In the genomic region with DNA sequence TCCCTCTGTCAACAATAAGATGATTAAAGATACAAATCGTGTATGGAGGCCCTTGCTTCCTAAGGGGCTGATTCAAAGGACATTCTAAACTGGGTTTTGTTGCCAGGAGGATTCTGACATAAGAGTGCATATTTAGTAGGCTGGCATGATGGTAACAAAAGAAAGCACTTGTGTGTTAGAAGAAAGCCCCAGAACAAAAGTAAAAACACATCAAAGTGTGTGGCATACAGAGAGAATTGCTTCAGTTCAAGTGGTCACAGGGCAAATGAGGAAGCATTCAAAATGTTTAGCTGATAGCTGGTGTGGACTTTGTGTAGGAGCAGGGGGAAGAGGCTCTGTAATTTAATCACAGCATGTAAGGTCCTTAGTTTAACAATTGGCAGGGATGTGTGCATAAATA, we compare ENCODE assay signal across 22 mouse cellular contexts.
DNase-seq lines count a peak whose midpoint lies in the region; ATAC-seq lines count a peak whose summit lies in the region.
"Had no signal": no experiment of that assay in that cellular context is flagged by ENCODE, and none has a peak within 500 bp of the region (broad histone marks: within the 10 kb centered on the region; RNA-seq: fewer than 3 reads in every experiment).

No protein-coding gene starts in this region.

- 8% methylated on average over 1 of the region's 1 CpGs for WGBS in forebrain, embryonic 12.5 days
- WGBS in hindbrain, embryonic 13.5 days = 12% methylated on average over 1 of the region's 1 CpGs
- 4% methylated on average over 1 of the region's 1 CpGs for WGBS in midbrain, embryonic 13.5 days
- WGBS in liver, embryonic 11.5 days = 54% methylated on average over 1 of the region's 1 CpGs

- no peaks in the 10 kb centered on the region for H3K9me3 ChIP-seq in forebrain, embryonic 12.5 days
- no peaks in the 10 kb centered on the region for H3K9me3 ChIP-seq in hindbrain, embryonic 13.5 days
- H3K9me3 ChIP-seq in midbrain, embryonic 13.5 days = no peaks in the 10 kb centered on the region
- H3K9me3 ChIP-seq in liver, embryonic 11.5 days (ENCODE audit: control insufficient read depth, low read length) = no peaks in the 10 kb centered on the region
- H3K9me3 ChIP-seq: embryonic facial prominence, embryonic 12.5 days; heart, embryonic 10.5 days; limb, embryonic 15.5 days; liver, embryonic 15.5 days; lung, embryonic 15.5 days; megakaryocyte, embryonic 14.5 days; neural tube, embryonic 12.5 days; stomach, embryonic 15.5 days had no signal

- no peak overlapping the region for H3K27ac ChIP-seq in forebrain, embryonic 12.5 days
- no peak overlapping the region for H3K27ac ChIP-seq in hindbrain, embryonic 13.5 days
- peak overlapping the region; percentile 47 for H3K27ac ChIP-seq in midbrain, embryonic 13.5 days
- H3K27ac ChIP-seq in liver, embryonic 11.5 days (ENCODE audit: low read depth, low read length) = no peak overlapping the region
- H3K27ac ChIP-seq: embryonic facial prominence, embryonic 12.5 days; heart, embryonic 10.5 days; kidney, postnatal 0 days; left cerebral cortex, adult 2 months; limb, embryonic 15.5 days; liver, embryonic 15.5 days; lung, embryonic 15.5 days; neural tube, embryonic 12.5 days; stomach, embryonic 15.5 days had no signal

- H3K9ac ChIP-seq in forebrain, embryonic 12.5 days = no peak overlapping the region
- H3K9ac ChIP-seq in hindbrain, embryonic 13.5 days = no peak overlapping the region
- H3K9ac ChIP-seq in midbrain, embryonic 13.5 days (replicated peaks) = no peak overlapping the region
- H3K9ac ChIP-seq in liver, embryonic 11.5 days (ENCODE audit: low read depth, low read length) = no peak overlapping the region
- H3K9ac ChIP-seq: embryonic facial prominence, embryonic 12.5 days; limb, embryonic 15.5 days; liver, embryonic 15.5 days; lung, embryonic 15.5 days; neural tube, embryonic 12.5 days; stomach, embryonic 15.5 days had no signal

- peak; percentile 61 for ATAC-seq in forebrain, embryonic 12.5 days (ENCODE audit: low FRiP score)
- 0 out of 2 replicates have a peak, but pooled peaks have one; percentile 38 for ATAC-seq in hindbrain, embryonic 13.5 days (ENCODE audit: low FRiP score)
- ATAC-seq in midbrain, embryonic 13.5 days = peak; percentile 79
- ATAC-seq in liver, embryonic 11.5 days (replicated peaks; ENCODE audit: low FRiP score) = no peak
- no peak for ATAC-seq in activated CD4-positive, CD25-positive, alpha-beta regulatory T cell, adult 4 months

- H3K4me3 ChIP-seq in forebrain, embryonic 12.5 days (replicated peaks) = no peak overlapping the region
- no peak overlapping the region for H3K4me3 ChIP-seq in hindbrain, embryonic 13.5 days
- no peak overlapping the region for H3K4me3 ChIP-seq in midbrain, embryonic 13.5 days (replicated peaks)
- no peak overlapping the region for H3K4me3 ChIP-seq in liver, embryonic 11.5 days (ENCODE audit: low read depth, low read length)
- H3K4me3 ChIP-seq: embryonic facial prominence, embryonic 12.5 days; heart, embryonic 10.5 days; left cerebral cortex, adult 2 months; limb, embryonic 15.5 days; liver, embryonic 15.5 days; lung, embryonic 15.5 days; megakaryocyte, embryonic 14.5 days; neural tube, embryonic 12.5 days; stomach, embryonic 15.5 days had no signal

- DNase-seq in embryo, embryonic 10.5 days (ENCODE audit: low spot score) = peak; percentile 42
- no peak for DNase-seq in embryo, embryonic 9.5 days (ENCODE audit: extremely low spot score)
- DNase-seq in liver, embryonic 11.5 days (ENCODE audit: low spot score) = no peak
- no peak for DNase-seq in cerebellum, adult 9-10 months
- DNase-seq: kidney, adult 2 months; lung, postnatal 36 days; right cerebral cortex, postnatal 25 days; thymus, postnatal 25 days had no signal

- H3K4me1 ChIP-seq in forebrain, embryonic 12.5 days = peaks cover 16% of the 10 kb centered on the region
- H3K4me1 ChIP-seq in hindbrain, embryonic 13.5 days (replicated peaks) = peaks cover 10% of the 10 kb centered on the region; the same call in 1 of the 2 replicates
- peaks cover 15% of the 10 kb centered on the region for H3K4me1 ChIP-seq in midbrain, embryonic 13.5 days (replicated peaks)
- no peaks in the 10 kb centered on the region for H3K4me1 ChIP-seq in liver, embryonic 11.5 days (replicated peaks; ENCODE audit: control insufficient read depth, insufficient read depth, low read length)
- H3K4me1 ChIP-seq: embryonic facial prominence, embryonic 12.5 days; heart, embryonic 10.5 days; limb, embryonic 15.5 days; liver, embryonic 15.5 days; lung, embryonic 15.5 days; megakaryocyte, embryonic 14.5 days; neural tube, embryonic 12.5 days; stomach, embryonic 15.5 days had no signal

- no peak overlapping the region for H3K4me2 ChIP-seq in forebrain, embryonic 12.5 days
- no peak overlapping the region for H3K4me2 ChIP-seq in hindbrain, embryonic 13.5 days
- no peak overlapping the region for H3K4me2 ChIP-seq in midbrain, embryonic 13.5 days (replicated peaks)
- no peak overlapping the region for H3K4me2 ChIP-seq in liver, embryonic 11.5 days
- H3K4me2 ChIP-seq: embryonic facial prominence, embryonic 12.5 days; limb, embryonic 15.5 days; liver, embryonic 15.5 days; lung, embryonic 15.5 days; neural tube, embryonic 12.5 days; stomach, embryonic 15.5 days had no signal

- no peaks in the 10 kb centered on the region for H3K36me3 ChIP-seq in forebrain, embryonic 12.5 days (replicated peaks)
- H3K36me3 ChIP-seq in hindbrain, embryonic 13.5 days = no peaks in the 10 kb centered on the region
- no peaks in the 10 kb centered on the region for H3K36me3 ChIP-seq in midbrain, embryonic 13.5 days
- no peaks in the 10 kb centered on the region for H3K36me3 ChIP-seq in liver, embryonic 11.5 days (ENCODE audit: control insufficient read depth, insufficient read depth, low read length)
- H3K36me3 ChIP-seq: embryonic facial prominence, embryonic 12.5 days; heart, embryonic 10.5 days; limb, embryonic 15.5 days; liver, embryonic 15.5 days; lung, embryonic 15.5 days; neural tube, embryonic 12.5 days; stomach, embryonic 15.5 days had no signal

- no peaks in the 10 kb centered on the region for H3K27me3 ChIP-seq in forebrain, embryonic 12.5 days
- H3K27me3 ChIP-seq in hindbrain, embryonic 13.5 days = no peaks in the 10 kb centered on the region
- no peaks in the 10 kb centered on the region for H3K27me3 ChIP-seq in midbrain, embryonic 13.5 days
- no peaks in the 10 kb centered on the region for H3K27me3 ChIP-seq in liver, embryonic 11.5 days (replicated peaks; ENCODE audit: control insufficient read depth, insufficient read depth, low read length)
- H3K27me3 ChIP-seq: embryonic facial prominence, embryonic 12.5 days; limb, embryonic 15.5 days; liver, embryonic 15.5 days; lung, embryonic 15.5 days; megakaryocyte, embryonic 14.5 days; neural tube, embryonic 12.5 days; stomach, embryonic 15.5 days had no signal

Comparison
In these comparisons a context has a peak if more than half of its experiments do, and no peak if none do; other contexts are left out.
1. ATAC-seq: peak in forebrain, embryonic 12.5 days (single experiment), hindbrain, embryonic 13.5 days (single experiment) and midbrain, embryonic 13.5 days (single experiment); none in liver, embryonic 11.5 days (single experiment) and activated CD4-positive, CD25-positive, alpha-beta regulatory T cell, adult 4 months (single experiment).